Mouse (Mus musculus) gastrocnemius, adult 8-10 months (tissue): ENCODE data around the gene Ercc8. TPM values are rescaled to one million over a fixed set of nuclear protein-coding genes. Genes with fewer than 3 reads are reported as not detected.

ENCODE experiments used
- DNase-seq, 2 experiments: peaks; one replicate each; pipeline ENCODE4 v3.0.0; 2022; ENCODE audit warnings: low spot score in 2 of 2
- total RNA-seq, 4 experiments: library from RNA; stranded (reverse); gene quantifications; 2 replicates each; pipeline ENCODE4 v1.2.4; 2022

Ercc8 gene
- 1 to 10 TPM; 4.9 to 7.0 (median 5.6) TPM for total RNA-seq

- DNase-seq, result peak; percentile 90 to 91
Observed at GRCm38 (mm10) chr13:108158465-108159240, at the start of gene Ercc8, which contains the start of gene Ndufaf2. TSS of gene Ercc8 (plus strand) at chr13:108158731. TSS of gene Ndufaf2 (minus strand) at chr13:108158623.

GRCm38 (mm10) chr13:108110929-108111328 is 47.6 kb upstream of the Ercc8 start:
- no peak for DNase-seq

- no peak for DNase-seq
Observed at GRCm38 (mm10) chr13:108113536-108113935, 45.0 kb upstream of the Ercc8 start.

GRCm38 (mm10) chr13:108114257-108114656 is 44.3 kb upstream of the Ercc8 start:
- no peak for DNase-seq

- DNase-seq, result no peak
Observed at GRCm38 (mm10) chr13:108117654-108118053, 40.9 kb upstream of the Ercc8 start.

- DNase-seq, result no peak
Observed at GRCm38 (mm10) chr13:108118188-108118587, 40.3 kb upstream of the Ercc8 start.

GRCm38 (mm10) chr13:108119411-108120310 is 38.9 kb upstream of the Ercc8 start:
- DNase-seq, result no peak

- DNase-seq, result no peak
Observed at GRCm38 (mm10) chr13:108123109-108123723, 35.3 kb upstream of the Ercc8 start.

- DNase-seq, result no peak
Observed at GRCm38 (mm10) chr13:108124096-108124495, 34.4 kb upstream of the Ercc8 start.

- DNase-seq, result no peak
Observed at GRCm38 (mm10) chr13:108126246-108126645, 32.3 kb upstream of the Ercc8 start.

GRCm38 (mm10) chr13:108127130-108127529 is 31.4 kb upstream of the Ercc8 start:
- no peak for DNase-seq

- no peak for DNase-seq
Observed at GRCm38 (mm10) chr13:108127883-108128282, 30.6 kb upstream of the Ercc8 start.

GRCm38 (mm10) chr13:108129070-108129469 is 29.5 kb upstream of the Ercc8 start:
- DNase-seq, result no peak

GRCm38 (mm10) chr13:108130737-108131136 is 27.8 kb upstream of the Ercc8 start:
- no peak for DNase-seq

- DNase-seq, result no peak
Observed at GRCm38 (mm10) chr13:108132031-108132819, 26.3 kb upstream of the Ercc8 start.

GRCm38 (mm10) chr13:108135617-108136016 is 22.9 kb upstream of the Ercc8 start:
- DNase-seq, result no peak

GRCm38 (mm10) chr13:108138403-108138977 is 20.0 kb upstream of the Ercc8 start:
- no peak for DNase-seq

GRCm38 (mm10) chr13:108144086-108144485 is 14.4 kb upstream of the Ercc8 start:
- no peak for DNase-seq

- DNase-seq, result no peak
Observed at GRCm38 (mm10) chr13:108151782-108152181, 6.7 kb upstream of the Ercc8 start.

- DNase-seq, result no peak
Observed at GRCm38 (mm10) chr13:108152650-108153372, 5.7 kb upstream of the Ercc8 start.
